Mouse (Mus musculus) right cerebral cortex, postnatal 4 days (tissue): ENCODE data around the gene Dock4.
A peak's percentile ranks its signal among the peaks of the same experiment; 100 is the strongest.

Experiments used
- DNase-seq: peaks from one replicate; pipeline ENCODE4 v3.0.0-alpha.2; 2022

The Dock4 gene

GRCm38 (mm10) chr12:40659689-40660088 lies 213.9 kb downstream of the Dock4 start:
- no peak for DNase-seq

- DNase-seq = no peak
Observed at GRCm38 (mm10) chr12:40669460-40669859, 223.7 kb downstream of the Dock4 start.

- DNase-seq = no peak
Observed at GRCm38 (mm10) chr12:40670766-40671165, 225.0 kb downstream of the Dock4 start.

DNA sequence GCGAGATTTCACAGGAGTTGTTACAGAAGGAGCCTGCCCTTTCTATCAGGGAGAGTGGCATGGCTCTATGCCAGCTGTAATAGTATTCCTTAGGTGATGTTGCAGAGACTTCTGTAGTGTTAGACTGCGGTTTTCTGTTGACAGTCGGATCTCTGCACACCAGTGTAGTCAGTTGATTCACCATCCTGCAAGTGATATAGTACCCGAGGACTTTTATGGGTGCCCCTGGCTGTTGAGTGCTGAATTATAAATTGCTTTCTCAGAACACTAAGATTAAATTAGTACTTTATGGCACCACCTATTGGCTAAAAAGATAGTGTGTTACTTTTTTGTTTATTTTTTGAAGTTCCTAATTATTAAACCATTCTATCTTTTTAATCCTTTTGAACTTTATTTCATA lies 234.0 kb downstream of the Dock4 start:
- DNase-seq = no peak

- DNase-seq = peak; percentile 32
Observed at GRCm38 (mm10) chr12:40680551-40680950, 234.8 kb downstream of the Dock4 start.

- no peak for DNase-seq
Observed at GRCm38 (mm10) chr12:40691444-40691843, 245.7 kb downstream of the Dock4 start.

DNA sequence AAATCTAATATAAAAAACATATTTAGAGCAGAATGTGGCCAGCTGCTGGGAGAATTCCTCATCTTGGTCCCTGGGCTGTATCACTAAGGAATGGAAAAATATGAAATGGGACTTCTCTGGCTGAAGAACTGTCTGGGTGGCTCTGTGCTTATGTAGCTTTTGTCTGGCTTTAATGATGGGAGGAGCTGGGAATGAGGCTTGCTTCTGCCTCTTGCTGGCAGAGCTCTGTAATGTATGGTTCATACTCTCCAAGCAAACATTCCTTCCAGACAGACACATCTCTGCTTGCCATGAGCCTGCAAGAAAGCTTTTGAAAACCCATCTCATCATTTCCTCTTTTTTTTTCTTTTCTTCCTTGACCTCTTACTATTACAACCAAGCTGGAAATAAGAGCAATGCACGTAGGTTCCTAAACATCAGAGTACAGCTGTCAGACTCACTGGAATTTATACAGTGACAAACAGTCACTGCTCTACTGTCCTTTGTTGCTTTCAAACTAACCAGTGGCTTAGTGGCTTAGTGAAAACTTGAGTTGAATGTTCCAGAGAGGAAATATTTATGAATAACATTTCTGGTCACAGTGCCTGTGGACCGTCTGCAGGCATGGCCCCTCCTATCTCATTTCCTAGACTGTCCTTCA lies 248.4 kb downstream of the Dock4 start:
- no peak for DNase-seq

- DNase-seq = no peak
Observed at GRCm38 (mm10) chr12:40698330-40698729, 252.6 kb downstream of the Dock4 start.

DNA sequence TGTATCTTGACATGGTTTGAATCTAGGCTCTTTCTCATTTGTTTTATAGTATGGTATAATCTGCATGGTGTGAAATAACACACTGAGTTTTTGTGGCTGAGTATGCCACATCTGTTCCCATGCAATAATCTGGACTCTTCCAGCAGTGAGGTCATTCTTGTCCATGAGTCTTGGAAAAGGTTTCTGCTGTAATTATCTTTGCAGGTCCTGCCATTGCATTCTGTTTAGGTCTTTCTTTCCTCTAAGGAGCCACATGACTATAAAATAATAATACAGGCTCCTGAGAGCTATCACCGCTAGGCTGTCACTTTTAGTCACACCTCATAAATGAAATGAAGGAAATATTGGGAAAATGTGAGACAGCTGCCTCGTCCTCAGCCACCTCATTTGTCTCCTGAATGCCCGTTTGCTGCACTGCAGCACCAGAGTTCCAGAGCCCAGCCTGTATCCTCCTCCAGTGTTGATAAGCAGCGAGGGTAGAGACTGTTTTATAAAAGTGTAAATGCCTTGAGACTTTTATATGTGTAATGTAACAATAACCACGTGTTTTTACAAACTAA lies 256.6 kb downstream of the Dock4 start:
- no peak for DNase-seq

- no peak for DNase-seq
Observed at GRCm38 (mm10) chr12:40704296-40704695, 258.5 kb downstream of the Dock4 start.

GRCm38 (mm10) chr12:40707108-40707507 lies 261.4 kb downstream of the Dock4 start:
- no peak for DNase-seq

- no peak for DNase-seq
Observed at GRCm38 (mm10) chr12:40709094-40709493, 263.3 kb downstream of the Dock4 start.

GRCm38 (mm10) chr12:40712235-40712634 lies 266.5 kb downstream of the Dock4 start:
- DNase-seq = no peak

GRCm38 (mm10) chr12:40714288-40714687 lies 268.5 kb downstream of the Dock4 start:
- DNase-seq = no peak

DNA sequence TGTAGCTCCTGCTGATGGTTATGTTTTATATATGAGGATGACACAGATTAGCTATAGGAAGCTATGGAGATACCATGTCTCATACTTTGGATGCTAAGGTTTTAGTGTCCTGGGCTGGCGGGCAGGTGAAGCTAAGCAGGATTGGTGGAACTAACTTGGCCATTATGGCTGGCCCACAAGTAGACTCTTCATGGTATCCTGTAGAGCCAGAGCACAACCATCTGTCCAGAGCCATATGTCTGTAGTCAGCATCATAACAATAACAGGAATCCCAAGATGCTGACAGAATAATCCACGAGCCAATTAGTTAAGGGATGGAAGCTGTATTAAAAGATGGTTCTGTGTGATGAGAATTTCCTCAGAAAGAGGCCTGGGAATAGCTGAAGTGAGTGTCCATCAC lies 269.4 kb downstream of the Dock4 start:
- no peak for DNase-seq

DNA sequence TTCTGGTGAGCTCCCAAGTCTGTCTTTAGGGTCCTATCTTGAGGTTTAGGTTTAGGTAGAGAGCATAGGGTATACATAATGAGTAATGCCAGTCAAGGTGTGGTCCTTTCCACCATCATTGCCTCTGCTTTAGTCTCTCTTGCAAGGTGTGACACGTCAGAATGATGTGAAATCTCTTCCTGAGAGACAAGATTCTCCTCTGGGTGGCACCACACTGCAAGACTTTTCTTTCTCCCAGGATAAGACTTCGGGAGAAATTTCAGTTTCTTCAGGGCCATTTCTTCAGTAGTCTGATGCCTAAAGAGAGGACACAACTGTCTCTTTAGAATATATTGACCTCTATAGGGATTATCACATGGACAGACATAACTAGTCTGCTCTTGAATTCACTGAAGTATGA lies 282.6 kb downstream of the Dock4 start:
- no peak for DNase-seq

DNA sequence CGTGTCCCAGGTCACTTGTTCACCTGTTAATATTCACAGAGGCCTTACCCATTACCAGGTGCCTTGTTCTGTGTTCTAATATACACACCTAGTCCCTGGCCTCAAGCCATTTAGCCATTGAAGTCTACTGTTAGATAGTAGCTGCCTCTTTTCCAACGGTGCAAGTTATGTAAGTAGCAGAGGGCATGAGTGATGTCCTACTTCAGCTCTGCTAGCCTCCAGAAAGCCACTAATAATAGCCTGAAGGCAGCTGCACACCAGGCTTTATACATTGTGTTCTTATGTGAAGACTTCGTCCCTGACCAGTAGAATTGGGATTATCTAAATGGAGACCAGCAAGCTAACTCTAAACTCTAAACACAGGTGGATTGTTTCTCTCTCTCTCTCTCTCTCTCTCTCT lies 285.0 kb downstream of the Dock4 start:
- DNase-seq = no peak

- DNase-seq = no peak
Observed at GRCm38 (mm10) chr12:40745501-40745900, 299.7 kb downstream of the Dock4 start.

DNA sequence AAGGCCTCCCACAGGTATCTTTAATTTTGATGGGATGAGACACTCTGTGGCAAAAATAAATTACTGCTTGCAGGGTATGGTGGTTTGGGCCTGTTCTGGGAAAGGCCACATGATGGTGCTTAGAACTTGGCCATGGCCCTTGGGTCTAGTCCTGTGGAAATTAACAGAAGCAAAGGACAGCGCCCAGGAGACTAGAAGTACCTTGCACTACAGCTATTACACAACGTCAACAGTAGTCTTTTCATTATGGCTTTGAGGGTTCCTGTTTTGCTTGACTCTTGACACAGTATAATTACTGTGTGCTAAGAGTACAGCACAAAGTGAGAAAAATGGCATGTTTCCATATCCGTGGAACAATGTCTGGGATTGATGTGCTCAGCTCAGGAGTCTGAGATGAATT lies 300.3 kb downstream of the Dock4 start:
- no peak for DNase-seq

GRCm38 (mm10) chr12:40759281-40759680 lies 313.5 kb downstream of the Dock4 start:
- DNase-seq = no peak

- DNase-seq = no peak
Observed at GRCm38 (mm10) chr12:40767258-40767816, 321.6 kb downstream of the Dock4 start.

DNA sequence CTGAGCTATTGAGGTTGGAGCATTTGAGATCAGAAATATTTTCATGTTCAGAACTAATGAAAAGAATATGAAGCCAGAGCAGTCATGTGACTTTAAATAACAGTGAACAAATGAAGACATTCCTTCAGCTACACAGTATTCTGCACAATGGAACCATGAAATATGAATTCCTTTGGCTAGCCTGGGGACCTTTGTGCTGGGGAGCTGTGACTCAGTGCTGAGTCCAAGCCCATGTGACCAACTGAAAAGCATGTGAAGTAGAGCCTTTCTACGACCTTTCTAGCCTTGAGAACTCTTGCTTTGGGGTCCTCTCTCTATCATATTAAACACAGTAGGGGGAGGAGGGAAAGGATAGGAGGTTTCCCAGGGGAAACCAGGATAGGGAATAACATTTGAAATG lies 327.3 kb downstream of the Dock4 start:
- DNase-seq = no peak

GRCm38 (mm10) chr12:40781554-40781953 lies 335.8 kb downstream of the Dock4 start:
- DNase-seq = no peak

- DNase-seq = no peak
Observed at GRCm38 (mm10) chr12:40788621-40789111, 342.9 kb downstream of the Dock4 start.
